Mouse (Mus musculus): ENCODE data around the gene Tsga10.

The Tsga10 gene

GRCm38 (mm10) chr1:37866286-37866685 is at the start of gene Tsga10:
TSS of gene Tsga10 (minus strand) at chr1:37866429.
- DNase-seq (ENCODE audit: low spot score), result no peak

GRCm38 (mm10) chr1:37912751-37913150 is 46.5 kb upstream of the Tsga10 start:
- DNase-seq (ENCODE audit: low spot score), result no peak

- no peak for DNase-seq (ENCODE audit: low spot score)
These were observed 36.9 kb upstream of the Tsga10 start for GRCm38 (mm10) chr1:37903178-37903577.

- DNase-seq (ENCODE audit: low spot score), result no peak
These were observed 34.1 kb upstream of the Tsga10 start for GRCm38 (mm10) chr1:37900288-37900687.

GRCm38 (mm10) chr1:37899816-37900215 is 33.6 kb upstream of the Tsga10 start:
- DNase-seq (ENCODE audit: low spot score), result no peak

- no peak for DNase-seq (ENCODE audit: low spot score)
These were observed 28.4 kb upstream of the Tsga10 start for GRCm38 (mm10) chr1:37894606-37895005.

- no peak for DNase-seq (ENCODE audit: low spot score)
These were observed 25.2 kb upstream of the Tsga10 start for GRCm38 (mm10) chr1:37891400-37891799.

- peak; percentile 79 for DNase-seq (ENCODE audit: low spot score)
These were observed 23.9 kb upstream of the Tsga10 start, which contains the start of the genes Mitd1 and Mrpl30 for GRCm38 (mm10) chr1:37890025-37890652. TSS of gene Mitd1 (minus strand) at chr1:37890411. TSS of gene Mrpl30 (plus strand) at chr1:37890477.

- DNase-seq (ENCODE audit: low spot score), result no peak
These were observed 23.0 kb upstream of the Tsga10 start for GRCm38 (mm10) chr1:37889206-37889605.

- peak; percentile 17 for DNase-seq (ENCODE audit: low spot score)
These were observed 18.2 kb upstream of the Tsga10 start for GRCm38 (mm10) chr1:37884451-37884850.

- DNase-seq (ENCODE audit: low spot score), result no peak
These were observed 17.2 kb upstream of the Tsga10 start for GRCm38 (mm10) chr1:37883411-37883810.

GRCm38 (mm10) chr1:37877736-37878460 is 11.7 kb upstream of the Tsga10 start:
- no peak for DNase-seq (ENCODE audit: low spot score)

- DNase-seq (ENCODE audit: low spot score), result no peak
These were observed 6.9 kb upstream of the Tsga10 start for GRCm38 (mm10) chr1:37873157-37873556.

GRCm38 (mm10) chr1:37872131-37873067 is 6.2 kb upstream of the Tsga10 start:
- peak; percentile 69 for DNase-seq (ENCODE audit: low spot score)

GRCm38 (mm10) chr1:37871704-37872103 is 5.5 kb upstream of the Tsga10 start, which contains the start of gene Lipt1:
TSS of gene Lipt1 (plus strand) at chr1:37871738.
- DNase-seq (ENCODE audit: low spot score), result no peak

- DNase-seq (ENCODE audit: low spot score), result no peak
These were observed 3.1 kb upstream of the Tsga10 start for GRCm38 (mm10) chr1:37869362-37869761.

GRCm38 (mm10) chr1:37868640-37869039 is 2.4 kb upstream of the Tsga10 start:
- no peak for DNase-seq (ENCODE audit: low spot score)

- DNase-seq (ENCODE audit: low spot score), result no peak
These were observed 1.6 kb upstream of the Tsga10 start for GRCm38 (mm10) chr1:37867684-37868322.

- peak; percentile 52 for DNase-seq (ENCODE audit: low spot score)
These were observed 827 bp upstream of the Tsga10 start for GRCm38 (mm10) chr1:37867056-37867455.

- no peak for DNase-seq (ENCODE audit: low spot score)
These were observed 621 bp downstream of the Tsga10 start for GRCm38 (mm10) chr1:37865401-37866215.
